ENCODE assay signal across 27 mouse cellular contexts in the genomic region with DNA sequence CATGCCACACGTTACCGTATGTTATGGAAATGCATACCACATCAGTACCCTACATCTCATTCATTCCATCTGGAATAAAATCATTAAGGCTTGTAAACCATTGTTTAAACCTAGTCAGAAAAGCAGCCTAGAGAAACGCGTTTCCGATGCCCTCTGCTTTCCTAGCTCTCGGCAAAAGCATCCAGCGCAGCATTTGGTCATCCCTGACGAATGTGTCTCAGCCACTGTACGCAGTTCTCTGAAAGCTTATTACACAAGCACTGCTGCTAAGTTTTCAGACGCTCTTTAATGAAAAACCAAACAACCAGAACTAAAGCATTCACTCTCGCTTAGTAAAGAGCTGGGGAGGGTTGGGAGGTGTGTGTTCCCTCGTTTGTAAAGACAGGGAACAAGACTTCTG. TPM values are rescaled to one million over a fixed set of nuclear protein-coding genes. Genes with fewer than 3 reads are reported as not detected.
DNase-seq lines count a peak whose midpoint lies in the region; ATAC-seq lines count a peak whose summit lies in the region.
"Had no signal": no experiment of that assay in that cellular context is flagged by ENCODE, and none has a peak within 500 bp of the region (broad histone marks: within the 10 kb centered on the region; RNA-seq: fewer than 3 reads in every experiment).

No protein-coding gene starts in this region.

- no peaks in the 10 kb centered on the region; the same call in 1 of the 2 replicates for H3K4me1 ChIP-seq in embryonic facial prominence, embryonic 12.5 days
- H3K4me1 ChIP-seq in embryonic facial prominence, embryonic 10.5 days = peaks cover 10% of the 10 kb centered on the region; the same call in 1 of the 2 replicates
- peaks cover 16% of the 10 kb centered on the region for H3K4me1 ChIP-seq in hindbrain, embryonic 15.5 days (replicated peaks)
- H3K4me1 ChIP-seq in hindbrain, embryonic 12.5 days = peaks cover 10% of the 10 kb centered on the region
- H3K4me1 ChIP-seq in midbrain, embryonic 14.5 days (ENCODE audit: control insufficient read depth, insufficient read depth, low read length) = 0 out of 2 replicates have a peak, but pooled peaks cover 3% of the 10 kb centered on the region
- no peaks in the 10 kb centered on the region for H3K4me1 ChIP-seq in midbrain, embryonic 11.5 days (ENCODE audit: control insufficient read depth, insufficient read depth, low read length)
- peaks cover 16% of the 10 kb centered on the region for H3K4me1 ChIP-seq in embryonic facial prominence, embryonic 13.5 days
- H3K4me1 ChIP-seq: forebrain, embryonic 10.5 days; forebrain, embryonic 15.5 days; heart, embryonic 13.5 days had no signal

- H3K36me3 ChIP-seq in embryonic facial prominence, embryonic 12.5 days = no peaks in the 10 kb centered on the region
- H3K36me3 ChIP-seq in embryonic facial prominence, embryonic 10.5 days (replicated peaks) = no peaks in the 10 kb centered on the region
- H3K36me3 ChIP-seq in hindbrain, embryonic 15.5 days = no peaks in the 10 kb centered on the region
- H3K36me3 ChIP-seq in hindbrain, embryonic 12.5 days = no peaks in the 10 kb centered on the region
- no peaks in the 10 kb centered on the region for H3K36me3 ChIP-seq in midbrain, embryonic 14.5 days (ENCODE audit: control insufficient read depth, insufficient read depth, low read length)
- no peaks in the 10 kb centered on the region for H3K36me3 ChIP-seq in midbrain, embryonic 11.5 days (ENCODE audit: control insufficient read depth, insufficient read depth, low read length)
- H3K36me3 ChIP-seq in embryonic facial prominence, embryonic 13.5 days = no peaks in the 10 kb centered on the region
- H3K36me3 ChIP-seq: embryonic facial prominence, embryonic 15.5 days; forebrain, embryonic 10.5 days; forebrain, embryonic 15.5 days; G1E; heart, embryonic 13.5 days had no signal

- H3K4me3 ChIP-seq in embryonic facial prominence, embryonic 12.5 days = no peak overlapping the region
- H3K4me3 ChIP-seq in embryonic facial prominence, embryonic 10.5 days = no peak overlapping the region
- no peak overlapping the region for H3K4me3 ChIP-seq in hindbrain, embryonic 15.5 days
- no peak overlapping the region for H3K4me3 ChIP-seq in hindbrain, embryonic 12.5 days
- H3K4me3 ChIP-seq in midbrain, embryonic 14.5 days (replicated peaks; ENCODE audit: low read depth, low read length) = no peak overlapping the region
- no peak overlapping the region for H3K4me3 ChIP-seq in midbrain, embryonic 11.5 days (ENCODE audit: low read depth, low read length)
- H3K4me3 ChIP-seq in embryonic facial prominence, embryonic 13.5 days = no peak overlapping the region
- H3K4me3 ChIP-seq: embryonic facial prominence, embryonic 15.5 days; erythroblast, embryonic 14.5 days; forebrain, embryonic 10.5 days; forebrain, embryonic 15.5 days; gastrocnemius, adult 2 months; heart, embryonic 13.5 days had no signal

- H3K9me3 ChIP-seq in embryonic facial prominence, embryonic 12.5 days = no peaks in the 10 kb centered on the region
- no peaks in the 10 kb centered on the region for H3K9me3 ChIP-seq in embryonic facial prominence, embryonic 10.5 days
- H3K9me3 ChIP-seq in hindbrain, embryonic 15.5 days = no peaks in the 10 kb centered on the region
- no peaks in the 10 kb centered on the region for H3K9me3 ChIP-seq in hindbrain, embryonic 12.5 days (replicated peaks)
- no peaks in the 10 kb centered on the region for H3K9me3 ChIP-seq in midbrain, embryonic 14.5 days (ENCODE audit: control insufficient read depth, low read length)
- H3K9me3 ChIP-seq in midbrain, embryonic 11.5 days (ENCODE audit: control insufficient read depth, low read length) = no peaks in the 10 kb centered on the region
- H3K9me3 ChIP-seq in embryonic facial prominence, embryonic 13.5 days = no peaks in the 10 kb centered on the region
- H3K9me3 ChIP-seq: embryonic facial prominence, embryonic 15.5 days; forebrain, embryonic 10.5 days; forebrain, embryonic 15.5 days; heart, embryonic 13.5 days had no signal

- no peak for ATAC-seq in embryonic facial prominence, embryonic 12.5 days (ENCODE audit: insufficient number of reproducible peaks, insufficient read depth, low FRiP score, low TSS enrichment)
- 0 out of 2 replicates have a peak, but pooled peaks have one; percentile 42 for ATAC-seq in hindbrain, embryonic 15.5 days (ENCODE audit: low FRiP score, low read depth)
- ATAC-seq in hindbrain, embryonic 12.5 days (ENCODE audit: low FRiP score) = no peak
- ATAC-seq in midbrain, embryonic 14.5 days (ENCODE audit: low FRiP score, low TSS enrichment) = no peak
- no peak for ATAC-seq in midbrain, embryonic 11.5 days (ENCODE audit: low FRiP score)
- no peak for ATAC-seq in embryonic facial prominence, embryonic 13.5 days (ENCODE audit: insufficient number of reproducible peaks, insufficient read depth, low FRiP score, low TSS enrichment, low read depth)
- ATAC-seq: CD4-positive, CD25-positive, alpha-beta regulatory T cell, adult 4 months; forebrain, embryonic 15.5 days; intestine, postnatal 0 days had no signal

- H3K27me3 ChIP-seq in embryonic facial prominence, embryonic 12.5 days = peaks cover 7% of the 10 kb centered on the region
- H3K27me3 ChIP-seq in embryonic facial prominence, embryonic 10.5 days (replicated peaks; ENCODE audit: low read depth, poor library complexity, severe bottlenecking) = peaks cover 8% of the 10 kb centered on the region
- H3K27me3 ChIP-seq in hindbrain, embryonic 15.5 days = 0 out of 2 replicates have a peak, but pooled peaks cover 4% of the 10 kb centered on the region
- H3K27me3 ChIP-seq in hindbrain, embryonic 12.5 days = peaks cover 7% of the 10 kb centered on the region
- H3K27me3 ChIP-seq in midbrain, embryonic 14.5 days (ENCODE audit: control insufficient read depth, insufficient read depth, low read length) = peaks cover 2% of the 10 kb centered on the region; the same call in 1 of the 2 replicates
- peaks cover under 1% of the 10 kb centered on the region; the same call in 1 of the 2 replicates for H3K27me3 ChIP-seq in midbrain, embryonic 11.5 days (ENCODE audit: control insufficient read depth, insufficient read depth, low read length)
- peaks cover 20% of the 10 kb centered on the region for H3K27me3 ChIP-seq in embryonic facial prominence, embryonic 13.5 days

- H3K4me2 ChIP-seq in embryonic facial prominence, embryonic 12.5 days (replicated peaks) = 0 out of 2 replicates have a peak overlapping the region, but pooled peaks have one; percentile 8
- peak overlapping the region; percentile 28 for H3K4me2 ChIP-seq in hindbrain, embryonic 15.5 days
- no peak overlapping the region for H3K4me2 ChIP-seq in hindbrain, embryonic 12.5 days (replicated peaks)
- H3K4me2 ChIP-seq in midbrain, embryonic 14.5 days (ENCODE audit: low read length) = 0 out of 2 replicates have a peak overlapping the region, but pooled peaks have one; percentile 8
- no peak overlapping the region for H3K4me2 ChIP-seq in midbrain, embryonic 11.5 days
- peak overlapping the region; percentile 30 for H3K4me2 ChIP-seq in embryonic facial prominence, embryonic 13.5 days
- H3K4me2 ChIP-seq: embryonic facial prominence, embryonic 15.5 days; forebrain, embryonic 15.5 days; heart, embryonic 13.5 days had no signal

- 64% methylated on average over 12 of the region's 12 CpGs for WGBS in embryonic facial prominence, embryonic 12.5 days
- WGBS in embryonic facial prominence, embryonic 10.5 days = 84% methylated on average over 12 of the region's 12 CpGs
- 49% methylated on average over 12 of the region's 12 CpGs for WGBS in hindbrain, embryonic 15.5 days
- 68% methylated on average over 12 of the region's 12 CpGs for WGBS in hindbrain, embryonic 12.5 days
- WGBS in midbrain, embryonic 14.5 days = 66% methylated on average over 12 of the region's 12 CpGs
- 82% methylated on average over 12 of the region's 12 CpGs for WGBS in midbrain, embryonic 11.5 days
- 41% methylated on average over 12 of the region's 12 CpGs for WGBS in embryonic facial prominence, embryonic 13.5 days

- DNase-seq in embryonic facial prominence, embryonic 10.5 days (ENCODE audit: low spot score) = no peak
- DNase-seq in midbrain, embryonic 14.5 days = peak; percentile 28
- no peak for DNase-seq in midbrain, embryonic 11.5 days (ENCODE audit: low spot score, missing footprints)
- no peak for DNase-seq in right cerebral cortex, postnatal 25 days
- DNase-seq: adrenal gland, adult 8-10 months; adrenal gland, postnatal 36 days; B cell, adult 2 months; cerebellum, adult 11-12 months; cerebellum, adult 9-10 months; cerebellum, postnatal 25 days; gastrocnemius, adult 2 months; gastrocnemius, postnatal 25 days; heart, adult 11 months; heart, postnatal 36 days had no signal

- no peak overlapping the region for H3K27ac ChIP-seq in embryonic facial prominence, embryonic 12.5 days
- no peak overlapping the region for H3K27ac ChIP-seq in embryonic facial prominence, embryonic 10.5 days (replicated peaks)
- H3K27ac ChIP-seq in hindbrain, embryonic 15.5 days (replicated peaks) = 0 out of 2 replicates have a peak overlapping the region, but pooled peaks have one; percentile 30
- no peak overlapping the region for H3K27ac ChIP-seq in hindbrain, embryonic 12.5 days
- no peak overlapping the region for H3K27ac ChIP-seq in midbrain, embryonic 14.5 days (replicated peaks; ENCODE audit: low read depth, low read length)
- H3K27ac ChIP-seq in midbrain, embryonic 11.5 days (ENCODE audit: low read depth, low read length) = no peak overlapping the region
- peak overlapping the region; percentile 33; the same call in 1 of the 2 replicates for H3K27ac ChIP-seq in embryonic facial prominence, embryonic 13.5 days
- H3K27ac ChIP-seq: embryonic facial prominence, embryonic 15.5 days; forebrain, embryonic 10.5 days; forebrain, embryonic 15.5 days; gastrocnemius, adult 2 months; heart, embryonic 13.5 days had no signal

- no peak overlapping the region for H3K9ac ChIP-seq in embryonic facial prominence, embryonic 12.5 days
- no peak overlapping the region for H3K9ac ChIP-seq in hindbrain, embryonic 15.5 days
- H3K9ac ChIP-seq in hindbrain, embryonic 12.5 days = no peak overlapping the region
- no peak overlapping the region for H3K9ac ChIP-seq in midbrain, embryonic 14.5 days (replicated peaks; ENCODE audit: low read length)
- no peak overlapping the region for H3K9ac ChIP-seq in midbrain, embryonic 11.5 days (ENCODE audit: low read length)
- no peak overlapping the region for H3K9ac ChIP-seq in embryonic facial prominence, embryonic 13.5 days
- H3K9ac ChIP-seq: embryonic facial prominence, embryonic 15.5 days; forebrain, embryonic 15.5 days; heart, embryonic 13.5 days had no signal

RNA-seq across cellular contexts. Expression of gene Sst, which starts 5.7 kb away (rescaled TPM):
- 9.4 and 9.7 TPM in 2 replicates for polyA plus RNA-seq in embryonic facial prominence, embryonic 12.5 days (2016; fragmentation: Nextera tagmentation; extraction: Ambion mirVana)
- polyA plus RNA-seq in embryonic facial prominence, embryonic 10.5 days (2016; fragmentation: Nextera tagmentation; extraction: Ambion mirVana) = 52.0 and 90.2 TPM in 2 replicates
- 271 and 279 TPM in 2 replicates for polyA plus RNA-seq in hindbrain, embryonic 15.5 days (2015; fragmentation: Nextera tagmentation; extraction: Ambion mirVana)
- 66.4 and 105 TPM in 2 replicates for polyA plus RNA-seq in hindbrain, embryonic 12.5 days (2016; fragmentation: Nextera tagmentation; extraction: Ambion mirVana)
- polyA plus RNA-seq in midbrain, embryonic 14.5 days (2014; fragmentation: Nextera tagmentation; extraction: Ambion mirVana) = 257 and 380 TPM in 2 replicates
- 35.8 and 44.0 TPM in 2 replicates for polyA plus RNA-seq in midbrain, embryonic 11.5 days (2014; fragmentation: Nextera tagmentation; extraction: Ambion mirVana)
- polyA plus RNA-seq in embryonic facial prominence, embryonic 13.5 days (2015; fragmentation: Nextera tagmentation; extraction: Ambion mirVana) = 12.6 and 36.2 TPM in 2 replicates
- polyA plus RNA-seq: CD4-positive, CD25-positive, alpha-beta regulatory T cell, adult 4 months; erythroblast, embryonic 14.5 days; G1E; heart, postnatal 0 days had no signal

RNA-seq across cellular contexts. Expression of gene Rtp2, which starts 47.1 kb away (rescaled TPM):
- 0.22 and 0.52 TPM in 2 replicates for polyA plus RNA-seq in embryonic facial prominence, embryonic 12.5 days (2016; fragmentation: Nextera tagmentation; extraction: Ambion mirVana)
- 0.10 TPM in 1 of 2 replicates, not detected in the other for polyA plus RNA-seq in embryonic facial prominence, embryonic 10.5 days (2016; fragmentation: Nextera tagmentation; extraction: Ambion mirVana)
- polyA plus RNA-seq in hindbrain, embryonic 15.5 days (2015; fragmentation: Nextera tagmentation; extraction: Ambion mirVana) = 0.17 TPM in 1 of 2 replicates, not detected in the other
- not detected in 2 replicates for polyA plus RNA-seq in hindbrain, embryonic 12.5 days (2016; fragmentation: Nextera tagmentation; extraction: Ambion mirVana)
- not detected in 2 replicates for polyA plus RNA-seq in midbrain, embryonic 14.5 days (2014; fragmentation: Nextera tagmentation; extraction: Ambion mirVana)
- not detected in 2 replicates for polyA plus RNA-seq in midbrain, embryonic 11.5 days (2014; fragmentation: Nextera tagmentation; extraction: Ambion mirVana)
- polyA plus RNA-seq in embryonic facial prominence, embryonic 13.5 days (2015; fragmentation: Nextera tagmentation; extraction: Ambion mirVana) = 0.79 and 2.4 TPM in 2 replicates
- polyA plus RNA-seq: erythroblast, embryonic 14.5 days; forebrain, embryonic 10.5 days; forebrain, embryonic 15.5 days; G1E; heart, embryonic 13.5 days; heart, postnatal 0 days; intestine, postnatal 0 days had no signal

Comparison
In these comparisons a context has a peak if more than half of its experiments do, and no peak if none do; other contexts are left out.
1. H3K27ac ChIP-seq: peak in hindbrain, embryonic 15.5 days (single experiment) and embryonic facial prominence, embryonic 13.5 days (single experiment); none in embryonic facial prominence, embryonic 12.5 days (single experiment), embryonic facial prominence, embryonic 10.5 days (single experiment), hindbrain, embryonic 12.5 days (single experiment), midbrain, embryonic 14.5 days (single experiment) and midbrain, embryonic 11.5 days (single experiment).
2. H3K4me2 ChIP-seq: peak in embryonic facial prominence, embryonic 12.5 days (single experiment), hindbrain, embryonic 15.5 days (single experiment), midbrain, embryonic 14.5 days (single experiment) and embryonic facial prominence, embryonic 13.5 days (single experiment); none in hindbrain, embryonic 12.5 days (single experiment) and midbrain, embryonic 11.5 days (single experiment).